Mouse (Mus musculus) embryo, embryonic 10 days (tissue): ENCODE results near the gene Slc35e1.

Experiments
- DNase-seq: peaks from one replicate; pipeline ENCODE4 v3.0.0-alpha.2; 2015; ENCODE audit warnings: low spot score

The Slc35e1 gene

GRCm38 (mm10) chr8:72485456-72486199 lies 6.8 kb downstream of the Slc35e1 start:
- no peak for DNase-seq

DNA sequence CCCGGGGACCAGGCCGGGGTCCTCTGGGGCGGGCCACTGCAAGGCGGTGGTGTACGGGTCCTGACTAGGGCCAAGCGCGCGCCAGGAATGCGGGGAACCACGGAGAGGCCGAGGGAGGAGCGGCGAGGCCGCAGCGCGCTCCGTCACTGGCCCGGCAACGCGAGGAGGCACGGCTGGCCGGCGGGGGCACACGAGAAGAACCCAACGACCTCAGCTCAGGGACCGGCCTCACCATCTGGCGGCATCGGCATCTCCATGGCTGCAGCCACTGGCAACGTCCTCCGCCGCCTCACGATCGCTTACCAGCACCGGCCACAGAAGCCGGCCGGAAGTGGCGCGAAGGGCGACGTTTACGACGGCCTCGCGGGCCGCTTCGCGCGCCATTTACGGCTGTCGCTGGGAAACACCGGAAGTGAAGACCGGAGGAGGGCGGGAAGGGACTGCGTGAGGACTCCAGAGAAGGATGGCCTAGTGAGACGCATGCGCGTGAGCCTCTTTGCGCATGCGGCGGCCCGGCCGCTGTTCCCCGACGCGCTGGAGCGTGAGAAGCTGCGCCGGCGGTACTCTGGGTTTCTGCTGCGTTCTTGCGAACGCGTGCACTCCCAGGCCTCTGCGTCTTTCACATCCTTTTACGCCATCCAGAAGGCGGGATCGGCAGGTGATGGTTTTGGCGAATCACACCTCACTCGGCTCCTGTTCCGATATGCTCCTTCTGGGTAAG lies 17.4 kb downstream of the Slc35e1 start, which contains the start of gene Cherp:
Gene Cherp (minus strand): TSS at position 401 of the 721 bp plus-strand sequence.
- DNase-seq = peak; percentile 99

- no peak for DNase-seq
Measured at GRCm38 (mm10) chr8:72470684-72471083, 21.7 kb downstream of the Slc35e1 start.

- no peak for DNase-seq
Measured at GRCm38 (mm10) chr8:72469984-72470383, 22.4 kb downstream of the Slc35e1 start.

- no peak for DNase-seq
Measured at GRCm38 (mm10) chr8:72469243-72469642, 23.2 kb downstream of the Slc35e1 start.

GRCm38 (mm10) chr8:72464211-72464610 lies 28.2 kb downstream of the Slc35e1 start:
- no peak for DNase-seq

DNA sequence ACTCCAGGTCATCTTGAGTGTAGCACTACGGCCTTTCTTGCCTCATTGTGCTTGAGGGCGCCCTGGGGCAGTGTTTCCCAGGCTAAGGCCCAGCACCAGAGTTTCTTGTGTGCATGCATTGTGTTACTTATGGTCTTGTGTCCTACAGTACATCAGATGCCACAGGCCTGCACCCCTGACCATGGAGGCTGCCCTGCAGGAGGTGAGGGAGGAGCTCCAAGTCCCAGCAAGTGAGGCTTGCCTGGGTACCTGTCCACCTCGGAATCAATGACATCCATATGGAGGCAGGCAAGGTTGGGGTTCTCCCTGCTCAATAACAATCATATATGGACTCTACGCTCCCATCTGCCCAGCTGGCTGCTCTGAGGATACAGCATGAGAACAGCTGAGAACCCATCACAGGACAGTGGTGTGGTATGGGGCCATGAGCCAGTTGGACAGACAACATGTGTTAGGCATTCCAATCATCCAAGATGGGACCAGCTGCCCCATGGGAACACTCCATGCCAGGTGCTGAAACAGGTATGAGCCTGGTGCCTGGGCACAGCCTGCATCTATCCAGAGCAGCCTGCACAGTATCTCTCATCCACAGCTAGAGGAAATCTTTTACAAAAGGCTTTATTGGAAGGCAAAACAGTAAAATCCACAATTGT lies 32.4 kb downstream of the Slc35e1 start:
- DNase-seq = no peak

GRCm38 (mm10) chr8:72458457-72458856 lies 34.0 kb downstream of the Slc35e1 start:
- no peak for DNase-seq

DNA sequence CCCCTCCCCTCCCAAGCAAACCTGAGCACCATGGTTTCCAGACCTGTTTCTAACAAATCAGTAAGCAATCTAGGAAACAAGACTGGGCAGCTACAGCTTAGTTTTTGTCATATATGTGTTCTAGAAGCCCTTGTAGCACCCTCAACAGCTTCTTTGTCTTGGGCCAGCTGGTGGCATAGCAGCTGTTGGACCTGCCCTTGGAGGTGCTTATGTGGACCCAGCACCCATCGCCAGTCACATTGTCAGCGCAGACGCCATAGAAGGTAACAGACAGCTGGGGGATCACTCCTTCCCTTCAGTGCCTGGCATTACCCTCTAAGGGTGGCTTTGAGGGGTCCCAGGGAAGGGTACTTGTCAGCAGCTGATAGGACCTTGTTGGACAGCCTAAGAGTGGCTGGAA lies 34.6 kb downstream of the Slc35e1 start:
- DNase-seq = no peak

- DNase-seq = no peak
Measured at GRCm38 (mm10) chr8:72455317-72455716, 37.1 kb downstream of the Slc35e1 start.

DNA sequence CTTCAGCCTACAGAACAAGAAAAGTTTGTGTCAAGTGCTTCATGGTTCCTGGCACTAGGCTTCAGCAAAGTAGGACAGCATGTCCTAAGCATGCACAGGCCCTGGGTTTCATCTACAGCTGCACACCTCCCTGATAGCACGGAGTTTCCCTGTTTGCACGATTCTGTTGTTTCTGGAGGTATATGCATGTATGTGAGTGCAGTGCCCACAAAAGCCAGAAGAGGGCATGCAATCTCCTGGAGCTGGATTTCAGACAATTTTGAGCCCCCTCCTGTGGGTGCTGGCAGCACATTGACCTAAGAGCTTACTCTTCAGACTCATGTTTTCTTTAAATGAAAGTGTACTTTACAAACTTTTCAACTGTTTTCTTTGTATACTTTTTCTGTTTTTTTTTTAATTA lies 38.5 kb downstream of the Slc35e1 start:
- no peak for DNase-seq

DNA sequence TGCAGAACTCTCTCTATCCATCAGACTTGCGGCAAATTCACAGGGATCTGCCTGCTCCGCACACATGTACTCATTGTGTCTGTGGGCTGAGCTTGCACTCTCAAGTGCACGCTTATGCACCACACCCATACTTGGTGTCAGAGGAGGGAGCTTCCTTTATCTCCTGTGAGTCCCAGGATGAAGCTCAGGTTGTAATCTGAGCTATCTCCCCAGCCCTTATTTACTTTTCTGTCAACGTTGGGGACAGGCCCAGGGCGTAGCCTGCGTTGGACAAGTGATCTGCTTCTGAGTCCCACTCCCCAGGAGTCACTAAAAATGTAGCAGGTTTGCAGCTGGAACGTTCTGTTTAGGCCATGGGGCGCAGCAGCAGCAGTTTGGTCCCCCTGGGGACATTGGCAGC lies 40.9 kb downstream of the Slc35e1 start:
- no peak for DNase-seq

DNA sequence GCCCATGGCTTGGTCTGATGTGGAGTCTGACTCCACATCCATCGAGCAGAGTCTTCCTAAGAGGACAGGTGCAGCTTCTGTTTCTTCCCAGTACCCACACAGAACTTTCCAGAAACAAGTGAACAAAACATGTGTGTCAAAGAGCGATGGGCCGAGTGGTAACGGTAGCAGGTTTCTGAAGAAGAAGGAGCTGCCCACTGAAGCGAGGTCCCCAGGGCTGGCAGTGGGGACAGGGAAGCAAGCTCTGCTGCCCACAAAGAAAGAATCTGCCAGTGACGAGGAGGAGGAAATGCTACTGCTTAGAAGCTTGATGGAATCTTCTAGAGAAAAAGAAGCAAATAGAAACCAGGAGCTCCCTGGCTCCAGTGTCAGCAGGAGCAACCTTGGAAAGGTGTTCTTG lies 47.3 kb downstream of the Slc35e1 start:
- no peak for DNase-seq

DNA sequence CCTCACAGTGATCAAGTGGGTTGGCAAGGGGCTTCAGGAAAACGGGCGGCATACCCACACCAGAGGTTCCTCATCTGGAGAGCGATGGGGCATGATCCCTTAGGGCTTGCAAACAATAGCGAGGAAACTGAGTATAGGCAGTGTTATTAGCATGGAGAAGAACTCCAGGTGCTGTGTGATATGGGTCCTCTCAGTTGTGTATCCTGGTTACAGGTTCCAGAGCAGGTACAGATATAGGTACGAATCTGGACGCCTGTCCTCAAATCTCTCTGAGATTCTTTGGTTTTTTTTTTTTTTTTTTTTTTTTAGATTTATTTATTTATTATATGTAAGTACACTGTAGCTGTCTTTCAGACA lies 48.4 kb downstream of the Slc35e1 start:
- DNase-seq = no peak

DNA sequence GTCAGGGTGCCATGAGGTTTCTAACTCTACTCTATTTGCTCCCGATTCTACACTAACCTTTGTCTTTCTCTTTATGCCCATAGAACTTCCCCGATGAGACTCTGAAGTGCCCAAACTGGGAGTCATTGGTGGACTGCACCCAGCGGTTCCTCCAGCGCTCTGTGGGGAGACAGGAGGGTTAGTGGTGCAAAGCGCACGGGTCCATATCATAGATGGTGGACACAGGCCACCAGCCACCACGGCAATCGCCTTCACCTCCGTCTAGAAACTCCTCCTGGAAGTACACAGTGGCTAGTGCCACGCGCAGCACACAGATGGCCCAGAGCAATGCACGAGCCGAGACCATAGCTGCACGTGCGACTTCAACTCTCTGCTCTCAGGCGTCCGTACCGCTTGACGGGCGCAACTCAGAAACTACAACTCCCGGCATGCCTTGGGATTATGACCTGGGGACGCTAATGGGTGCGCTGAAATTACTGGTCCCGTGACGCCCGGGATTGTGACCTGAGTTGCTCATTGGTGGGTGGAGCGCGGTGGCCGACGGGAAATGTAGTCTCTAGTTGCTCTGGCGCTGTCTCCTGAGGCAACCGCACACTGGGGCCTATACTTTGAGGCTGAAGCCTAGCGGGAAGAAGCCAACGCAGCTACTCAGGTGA lies 48.9 kb downstream of the Slc35e1 start, which contains the start of the genes Calr3 and 1700030K09Rik:
Gene Calr3 (minus strand): TSS at position 533 of the 656 bp plus-strand sequence.
Gene 1700030K09Rik (plus strand): TSS at position 543 of the 656 bp plus-strand sequence.
- peak; percentile 100 for DNase-seq

DNA sequence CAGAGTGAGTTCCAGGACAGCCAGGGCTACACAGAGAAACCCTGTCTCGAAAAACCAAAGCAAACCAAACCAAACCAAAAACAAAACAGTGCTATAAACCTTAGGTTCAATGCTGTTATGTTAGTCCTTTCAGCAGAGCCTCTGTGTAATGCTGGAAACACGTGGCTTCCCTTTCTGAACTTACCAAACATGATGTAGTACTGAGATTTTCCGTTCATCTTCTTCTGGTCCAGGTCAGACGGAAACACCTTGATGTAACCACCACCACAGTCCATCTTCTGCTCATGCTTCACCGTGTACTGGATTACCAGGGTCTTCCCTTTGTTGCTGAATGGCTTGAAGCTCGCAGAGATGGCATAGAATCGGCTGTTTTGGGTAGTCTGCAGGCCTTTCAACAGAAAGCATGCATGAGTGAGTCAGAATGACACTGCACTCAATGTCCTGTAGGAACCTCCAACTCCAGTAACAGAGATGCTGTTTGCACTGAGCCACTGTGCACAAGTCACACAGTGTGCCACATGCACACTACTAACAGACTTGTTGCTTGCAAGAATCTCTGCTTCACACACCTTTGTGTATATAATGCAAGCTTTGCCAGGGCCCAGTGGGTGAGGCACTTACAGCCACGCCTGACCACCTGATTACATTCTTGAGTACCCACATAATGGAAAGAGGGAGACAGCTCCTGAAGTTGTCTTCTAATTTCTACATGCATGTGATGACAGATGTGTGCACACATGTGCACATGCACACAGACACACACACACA lies 54.0 kb downstream of the Slc35e1 start:
- DNase-seq = no peak

GRCm38 (mm10) chr8:72434952-72435351 lies 57.5 kb downstream of the Slc35e1 start:
- no peak for DNase-seq
